Mouse (Mus musculus) heart, adult 18-20 months (tissue): ENCODE data around the gene Naip1. TPM values are rescaled to one million over a fixed set of nuclear protein-coding genes. Genes with fewer than 3 reads are reported as not detected.

Source experiments
- DNase-seq, 2 experiments: peaks; one replicate each; pipeline ENCODE4 v3.0.0; 2021 to 2022; ENCODE audit warnings: mixed read lengths in 1 of 2
- total RNA-seq, 2 experiments: library from RNA; stranded (reverse); gene quantifications; 2 replicates each; pipeline ENCODE4 v1.2.3; 2021

Gene Naip1
- total RNA-seq, 2 experiments from 2014 or later: 0.07 to 0.18 TPM

DNA sequence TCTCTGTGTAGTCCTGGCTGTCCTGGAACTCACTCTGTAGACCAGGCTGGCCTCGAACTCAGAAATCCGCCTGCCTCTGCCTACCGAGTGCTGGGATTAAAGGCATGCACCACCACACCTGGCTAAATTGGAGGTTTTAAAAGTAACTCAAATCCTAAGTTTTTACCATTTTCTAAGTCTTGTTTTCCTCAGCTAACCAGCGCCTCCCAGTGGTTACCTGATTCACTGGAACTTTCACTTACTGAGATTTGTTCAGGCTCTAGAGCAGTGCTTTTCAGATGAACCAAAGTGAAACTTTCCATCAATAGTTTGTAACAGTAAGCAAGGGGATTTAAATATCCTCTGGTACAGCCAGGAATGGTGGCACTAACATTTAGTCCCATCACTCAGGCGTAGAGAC, 61.6 kb downstream of the Naip1 start:
- DNase-seq: peak in 1 of 2 experiments; percentile 19

DNA sequence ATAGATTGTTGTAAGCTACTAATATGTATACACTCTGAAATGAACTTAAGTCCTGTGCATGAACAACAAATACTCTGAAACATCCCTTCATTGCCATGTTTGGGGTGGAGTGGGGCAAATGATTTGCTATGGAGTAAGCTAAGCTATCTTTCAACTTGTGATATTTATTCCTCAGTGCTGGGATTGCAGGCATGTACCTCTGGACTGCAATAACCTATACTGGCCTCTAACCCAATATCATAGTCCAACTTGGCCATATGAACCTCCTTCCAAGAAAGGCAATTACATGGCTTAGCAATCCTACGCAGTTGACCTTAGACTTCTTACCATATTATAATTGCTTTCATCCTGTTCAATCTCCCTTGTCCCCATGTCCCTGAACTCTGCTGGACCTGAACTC, 82.1 kb downstream of the Naip1 start:
- DNase-seq: no peak

Other genes with a start within 250 kb of the Naip1 start
- gene Naip5, start 206.5 kb downstream of the Naip1 start, total RNA-seq: under 1 TPM; 0.30 to 0.46 TPM
- gene Naip6, start 135.2 kb downstream of the Naip1 start, total RNA-seq: under 1 TPM; 0.22 to 0.23 TPM
- 10 to 100 TPM; 21.7 to 21.9 TPM for gene Gtf2h2, start 39.7 kb upstream of the Naip1 start, total RNA-seq
- under 1 TPM; 0.57 to 0.87 TPM for gene Ocln, start 99.8 kb upstream of the Naip1 start, total RNA-seq
- under 1 TPM; 0.42 to 0.57 TPM for gene Marveld2, start 164.1 kb upstream of the Naip1 start, total RNA-seq
- 10 to 100 TPM; 59.8 to 63.5 TPM for gene Ak6, start 198.1 kb upstream of the Naip1 start, total RNA-seq
- gene Rad17, start 198.2 kb upstream of the Naip1 start, total RNA-seq: 10 to 100 TPM; 15.0 to 17.1 TPM
- 10 to 100 TPM in 1 of 2 experiments, 1 to 10 TPM in 1; 9.6 to 18.1 TPM for gene Taf9, start 198.7 kb upstream of the Naip1 start, total RNA-seq
- under 1 TPM; 0.17 to 0.46 TPM for gene Ccdc125, start 216.8 kb upstream of the Naip1 start, total RNA-seq